Mouse (Mus musculus): ENCODE measurements at regions not wholly inside any gene's neighbourhood (a gene's known extent, or its start where the extent isn't known, plus 50 kb on each side); places are given as distances from the start of the nearest gene placed in this dataset.

- no peak for TF ChIP-seq HCFC1 (IDR thresholded peaks at IDR 0.05; ENCODE audit: low read depth, low read length)
- no peak for TF ChIP-seq ZNF384 (IDR thresholded peaks at IDR 0.05; ENCODE audit: low read depth, low read length)
- no peak for TF ChIP-seq CTCF (conservative IDR thresholded peaks at IDR 0.05 in 1 of 2, IDR thresholded peaks at IDR 0.05 in 1 of 2; ENCODE audit: low read depth in 2 of 2, low read length in 2 of 2)
- no peak for TF ChIP-seq RCOR1 (conservative IDR thresholded peaks at IDR 0.05; ENCODE audit: low read depth, low read length)
- no peak for TF ChIP-seq POLR2A (IDR thresholded peaks at IDR 0.05; ENCODE audit: low read depth, low read length)
- TF ChIP-seq NELFE (IDR thresholded peaks at IDR 0.05; ENCODE audit: low read depth, low read length), result no peak
- no peak for TF ChIP-seq ZMIZ1 (IDR thresholded peaks at IDR 0.05; ENCODE audit: low read depth, low read length)
- no peak for TF ChIP-seq E2F4 (IDR thresholded peaks at IDR 0.05; ENCODE audit: insufficient replicate concordance, low read depth, low read length)
- TF ChIP-seq POLR2AphosphoS2 (IDR thresholded peaks at IDR 0.05; ENCODE audit: low read depth, low read length), result no peak
- TF ChIP-seq ETS1 (conservative IDR thresholded peaks at IDR 0.05; ENCODE audit: low read depth, low read length), result no peak
- TF ChIP-seq ZC3H11A (IDR thresholded peaks at IDR 0.05; ENCODE audit: low read depth, low read length), result no peak
- TF ChIP-seq USF2 (conservative IDR thresholded peaks at IDR 0.05; ENCODE audit: low read depth, low read length), result no peak
- TF ChIP-seq MYC (IDR thresholded peaks at IDR 0.05; ENCODE audit: low read depth, low read length), result no peak
These were observed 394.5 kb upstream of the Ascc3 start for GRCm38 (mm10) chr10:50197897-50198538.

Data from CH12.LX (cell line).